Mouse (Mus musculus): ENCODE results near the gene Atl2.

GRCm38 (mm10) chr17:79848385-79848784 lies 47.5 kb downstream of the Atl2 start:
- TF ChIP-seq CTCF (IDR thresholded peaks at IDR 0.05; ENCODE audit: extremely low read depth, insufficient read depth, insufficient read length, insufficient replicate concordance) (no peak), POLR2A (IDR thresholded peaks at IDR 0.05; ENCODE audit: low read depth, low read length) (no peak)
